Mouse (Mus musculus): ENCODE measurements around the gene Trak1.

The Trak1 gene

DNA sequence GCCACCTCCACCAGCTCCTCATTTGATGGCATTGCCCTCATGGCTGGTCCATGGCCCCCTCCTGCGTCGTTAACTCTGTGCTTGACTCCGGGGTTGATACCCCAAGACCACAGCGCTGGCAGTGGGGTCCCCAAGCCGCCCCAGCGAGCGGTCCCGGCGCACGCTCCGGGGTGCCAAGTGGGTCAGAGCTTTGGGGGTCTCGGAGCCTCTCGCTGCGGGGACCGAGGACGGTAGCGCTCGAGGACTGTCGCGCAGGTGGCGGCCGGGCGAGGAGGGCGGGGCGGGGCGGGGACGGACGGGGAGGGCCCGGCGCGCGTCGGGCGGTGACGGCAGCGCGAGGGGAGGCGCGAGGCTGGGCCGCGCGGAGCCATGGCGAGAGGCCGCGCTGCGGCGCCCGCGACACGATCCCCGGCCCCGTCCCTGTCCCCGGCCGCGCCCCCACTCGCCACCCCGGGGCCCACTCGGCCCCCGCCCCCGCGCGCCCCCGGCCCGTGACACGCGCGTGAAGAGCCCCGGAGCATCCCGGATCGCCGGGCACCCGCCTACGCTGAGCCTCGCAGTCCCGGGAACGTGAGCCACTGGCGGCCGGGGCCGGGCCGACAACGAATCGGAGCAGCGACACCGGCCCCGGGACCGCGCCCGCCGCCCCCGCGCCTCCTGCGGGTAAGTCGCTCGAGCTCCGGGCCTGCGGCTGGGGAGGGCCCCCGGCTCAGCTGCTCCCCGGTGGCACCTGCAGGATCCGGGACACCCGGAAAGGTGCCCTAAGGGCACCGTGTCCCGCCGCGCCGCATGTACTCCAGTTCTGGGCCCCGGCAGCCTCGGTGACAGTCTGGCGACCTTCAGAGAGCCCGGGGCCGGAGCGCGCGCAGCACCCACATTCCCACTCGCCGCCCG is at the start of gene Trak1:
Gene Trak1, plus strand, starts transcription at position 332 of the 894 bp plus-strand sequence.
- peak; percentile 55 to 59 for DNase-seq

DNA sequence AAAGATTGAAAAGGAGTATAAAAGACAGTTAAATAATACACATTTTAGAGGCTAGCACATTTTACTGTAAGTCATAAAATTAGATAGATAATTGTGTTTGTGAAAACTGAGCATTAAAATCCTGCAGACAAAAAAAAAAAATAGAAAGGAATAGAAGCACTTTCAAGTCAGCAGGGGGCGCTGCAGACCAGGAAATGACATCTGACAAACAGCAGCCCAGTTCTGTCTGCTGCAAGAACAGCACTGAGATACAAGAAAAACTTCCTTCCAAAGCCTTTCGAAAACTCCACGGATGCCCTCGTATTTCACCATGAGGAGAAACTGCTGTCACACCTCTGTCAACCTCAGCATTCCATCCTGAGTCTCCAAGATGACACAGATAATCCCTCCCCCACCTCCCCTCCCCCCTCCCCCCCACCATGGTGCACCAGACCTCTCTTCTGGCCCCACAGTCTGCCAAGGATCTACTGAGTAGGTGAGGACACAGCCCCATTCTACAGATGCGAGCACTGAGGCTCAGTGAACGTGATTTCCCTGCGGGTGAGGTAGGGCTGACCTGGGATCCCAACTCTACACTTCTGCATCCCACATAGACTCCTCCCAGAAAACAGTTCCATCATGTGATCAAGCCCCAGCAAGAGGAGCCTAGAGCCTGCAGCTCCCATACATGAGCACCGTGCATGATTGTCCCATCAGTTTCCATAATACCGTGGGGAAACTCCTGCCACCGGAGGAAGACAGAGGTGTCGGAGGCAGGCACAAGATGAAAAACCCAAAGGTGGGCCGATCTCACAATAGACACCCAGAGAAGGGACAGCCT is 49.1 kb upstream of the Trak1 start:
- DNase-seq, result peak; percentile 33 to 40

DNA sequence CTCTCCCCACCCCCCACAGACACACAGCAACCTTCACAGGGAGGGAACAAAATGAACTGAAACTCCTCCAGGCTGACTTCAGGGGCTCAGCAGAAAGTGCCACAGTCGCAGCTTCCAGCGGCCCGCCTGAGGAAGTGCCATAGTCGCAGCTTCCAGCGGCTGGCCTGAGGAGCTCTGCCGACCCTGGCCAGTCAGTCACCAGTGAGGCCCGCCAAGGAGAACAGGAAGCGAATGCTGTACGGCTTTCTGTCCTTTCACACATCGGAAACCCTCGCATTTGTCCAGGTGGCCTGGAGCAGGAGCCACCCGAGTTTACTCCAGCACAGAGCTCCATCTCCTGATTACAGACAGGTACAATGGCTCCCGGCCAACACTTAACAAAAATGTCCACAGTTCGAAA is 47.5 kb upstream of the Trak1 start:
- peak in 1 of 2 experiments; percentile 2 for DNase-seq

DNA sequence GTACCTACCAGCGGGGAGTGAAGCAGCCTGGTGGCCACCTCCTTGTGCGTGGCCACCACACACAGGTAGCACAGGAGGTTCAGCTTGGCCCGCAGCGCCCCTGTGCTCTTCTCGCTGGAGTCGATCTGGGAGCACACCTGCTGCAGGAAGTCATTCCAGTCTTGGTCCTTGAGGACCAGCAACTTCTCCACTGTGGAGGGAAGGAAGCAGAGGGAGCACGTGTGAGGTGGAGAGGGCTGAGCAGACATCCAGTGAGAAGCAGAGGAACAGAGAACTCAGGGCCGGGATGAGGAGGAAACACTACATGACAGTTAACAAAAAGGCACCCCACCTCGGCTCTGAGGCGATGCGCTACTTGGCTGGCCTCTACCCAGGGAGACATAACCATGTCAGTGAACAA is 46.4 kb upstream of the Trak1 start:
- DNase-seq, result no peak

DNA sequence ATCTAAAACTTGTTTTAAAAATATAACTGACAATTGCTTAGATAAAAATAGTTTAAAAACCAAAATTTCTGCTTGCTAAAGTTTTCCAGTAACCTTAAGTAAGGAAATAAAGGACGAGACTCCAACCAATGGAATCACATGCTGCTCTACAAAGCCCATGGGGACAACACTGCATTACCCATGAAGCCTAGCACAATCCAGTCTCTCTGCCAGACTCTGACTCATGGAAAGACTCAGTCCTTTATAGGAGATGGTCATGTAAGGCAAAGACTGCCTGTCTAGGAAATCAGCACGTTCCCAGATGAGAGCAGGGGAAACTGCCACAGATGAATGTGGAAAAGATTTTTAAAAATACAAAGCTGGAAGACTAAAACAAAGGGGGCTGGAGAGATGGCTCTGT is 43.3 kb upstream of the Trak1 start:
- DNase-seq, result no peak

DNA sequence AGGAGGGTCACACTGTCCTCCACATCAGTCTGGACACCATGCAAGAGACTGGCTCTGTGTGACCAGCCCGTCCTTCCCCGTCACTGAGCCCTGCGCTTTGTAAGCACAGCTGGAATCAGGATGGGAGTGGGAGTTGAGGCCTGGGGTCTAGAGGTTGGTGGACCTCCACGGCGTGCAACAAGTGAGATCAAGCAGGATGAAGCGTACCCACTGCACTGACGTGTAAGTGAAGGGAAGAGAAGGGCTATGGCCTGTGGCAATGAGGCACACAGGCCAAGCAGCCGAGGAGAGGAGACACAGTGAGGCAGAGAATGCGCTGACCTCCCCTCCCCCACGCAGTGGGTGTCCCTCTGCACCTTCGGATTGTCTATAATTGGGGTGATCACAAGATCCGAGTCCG is 42.5 kb upstream of the Trak1 start:
- DNase-seq, result no peak

DNA sequence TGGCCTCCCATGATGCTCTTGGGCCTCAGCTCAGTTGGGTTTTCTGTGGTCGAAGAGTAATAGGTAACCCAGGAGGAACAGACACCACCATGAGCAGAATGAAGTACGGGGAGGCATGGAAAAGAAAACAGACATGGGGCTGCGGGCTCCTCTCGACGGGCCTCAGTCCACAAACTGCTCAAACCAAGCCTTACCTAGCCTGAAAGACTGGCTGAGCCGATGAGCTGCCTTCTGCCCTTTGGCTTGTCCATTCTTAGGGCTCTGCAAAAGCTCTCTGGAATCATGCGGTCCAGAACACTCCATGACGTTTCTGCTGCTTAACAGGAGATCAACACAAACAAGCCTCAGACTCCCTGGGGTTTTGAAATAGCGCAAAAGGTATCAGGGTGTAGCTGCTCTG is 40.2 kb upstream of the Trak1 start:
- no peak for DNase-seq

DNA sequence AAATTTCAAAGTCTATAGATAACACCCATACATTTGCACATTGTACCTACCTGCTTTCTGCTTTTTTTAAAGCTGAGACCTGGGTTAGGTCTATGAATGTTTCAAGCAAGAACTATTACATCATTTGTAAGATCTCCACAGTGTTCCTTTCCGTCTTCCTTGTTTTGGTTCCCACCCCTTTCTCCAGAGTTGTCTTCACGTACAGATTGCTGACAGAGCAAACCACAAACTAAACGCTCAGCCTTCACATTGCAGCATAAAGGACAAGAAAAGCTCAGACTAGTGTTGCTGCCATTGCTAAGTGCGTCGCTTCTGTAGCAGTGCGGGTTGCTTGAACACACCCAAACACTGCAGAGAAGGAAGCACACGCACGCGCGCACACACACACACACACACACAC is 32.0 kb upstream of the Trak1 start:
- no peak for DNase-seq

DNA sequence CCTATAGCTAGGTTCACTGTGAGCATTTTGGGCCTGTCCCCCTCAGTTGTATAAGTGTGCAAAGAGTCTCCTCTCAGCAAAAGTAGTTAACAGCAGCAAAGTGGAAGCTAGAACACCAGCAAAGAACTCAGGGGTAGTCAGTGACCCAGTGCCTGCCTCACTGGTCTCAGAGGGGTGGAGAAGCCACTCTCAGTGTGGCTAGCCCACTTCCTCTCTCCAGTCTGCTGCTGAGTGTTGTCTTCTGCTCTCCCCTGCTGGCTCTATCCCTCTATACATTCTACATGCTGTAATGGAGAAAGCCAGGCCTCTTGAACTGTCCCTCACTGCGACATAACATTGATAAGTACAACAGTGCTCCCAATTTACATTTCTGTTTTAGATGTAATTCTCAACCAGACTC is 26.2 kb upstream of the Trak1 start:
- DNase-seq, result no peak

DNA sequence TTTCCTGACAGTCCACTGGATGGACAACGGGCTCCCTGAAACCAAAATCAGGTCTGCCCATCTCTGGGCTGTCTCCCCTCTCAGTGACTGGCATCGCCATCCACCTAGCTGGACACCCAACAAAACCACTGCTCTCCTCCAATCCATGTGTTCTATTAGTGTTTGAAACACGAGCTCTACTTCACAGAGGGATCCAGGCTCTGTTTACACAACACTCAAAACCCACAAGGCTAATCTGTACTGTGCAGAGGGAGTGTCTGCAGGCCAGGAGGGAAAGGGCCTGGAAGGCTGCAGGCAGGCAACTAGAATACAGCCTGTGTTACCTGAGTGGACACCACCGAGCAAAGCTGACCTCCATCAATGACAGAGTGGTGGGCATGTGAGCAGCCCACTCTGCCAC is 25.7 kb upstream of the Trak1 start:
- no peak for DNase-seq

DNA sequence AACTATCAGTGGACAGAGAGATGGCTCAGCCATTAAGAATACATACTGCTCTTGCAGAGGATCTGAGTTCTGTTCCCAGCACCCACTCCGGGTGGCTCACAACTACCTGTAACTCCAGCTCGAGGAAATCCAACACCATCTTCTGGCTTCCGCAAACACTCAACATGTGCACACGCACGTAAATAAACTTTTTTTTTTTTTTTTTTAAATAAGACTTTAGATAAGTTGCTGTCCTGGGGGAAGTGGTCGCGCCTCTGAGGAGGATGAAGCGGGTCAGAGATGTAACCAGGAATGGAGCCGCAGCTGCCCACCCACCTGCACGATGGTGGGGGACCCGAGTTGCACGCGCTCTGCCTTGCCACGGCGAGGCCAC is 20.6 kb upstream of the Trak1 start:
- no peak for DNase-seq

DNA sequence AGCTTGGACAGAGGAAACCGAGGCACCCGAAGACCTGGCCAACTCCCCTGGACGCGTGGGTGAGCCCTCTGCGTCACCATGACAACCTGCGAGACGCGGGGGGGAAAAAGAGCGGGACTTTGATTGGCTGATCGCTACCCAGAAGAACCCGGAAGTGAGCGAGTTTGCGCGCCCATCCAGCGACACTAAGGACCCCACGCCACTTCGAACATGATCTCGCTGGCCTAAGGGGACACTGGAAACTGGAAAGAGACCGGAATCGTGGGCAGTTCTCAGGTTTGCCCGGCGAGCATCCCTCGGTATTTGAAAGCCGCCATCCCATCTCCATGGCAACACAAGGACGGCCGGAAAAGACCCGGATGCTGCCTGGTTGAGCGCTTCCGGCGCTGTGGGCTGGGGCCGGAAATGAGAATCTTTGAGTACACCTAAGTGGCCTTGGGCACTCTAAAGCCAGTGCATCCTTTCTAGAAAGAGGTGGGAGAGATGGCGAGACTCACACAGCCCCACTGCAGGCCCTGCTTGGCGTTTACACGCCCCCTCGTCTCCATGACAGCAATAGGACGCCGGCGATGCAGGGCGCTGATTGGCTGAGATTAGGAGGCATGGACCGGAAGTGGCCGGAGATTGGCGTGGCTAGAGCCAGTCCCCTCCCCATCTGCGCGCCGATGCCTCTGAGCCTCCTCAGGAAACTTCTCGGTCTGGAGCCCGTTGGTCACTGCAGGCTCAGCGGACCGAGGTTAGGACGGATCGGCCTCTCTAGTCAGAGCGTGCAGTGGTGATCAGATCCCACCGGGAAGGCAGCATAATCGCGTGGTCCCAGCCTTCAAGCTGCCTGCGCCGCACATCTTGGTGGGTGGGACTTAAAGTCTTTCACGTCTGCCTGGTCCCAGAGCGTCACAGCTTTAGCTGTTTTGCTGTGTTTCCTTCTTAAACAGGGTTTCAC is 19.9 kb upstream of the Trak1 start, which contains the start of gene Ulk4:
Gene Ulk4, minus strand, starts transcription at position 80 of the 943 bp plus-strand sequence.
- peak; percentile 75 to 80 for DNase-seq

DNA sequence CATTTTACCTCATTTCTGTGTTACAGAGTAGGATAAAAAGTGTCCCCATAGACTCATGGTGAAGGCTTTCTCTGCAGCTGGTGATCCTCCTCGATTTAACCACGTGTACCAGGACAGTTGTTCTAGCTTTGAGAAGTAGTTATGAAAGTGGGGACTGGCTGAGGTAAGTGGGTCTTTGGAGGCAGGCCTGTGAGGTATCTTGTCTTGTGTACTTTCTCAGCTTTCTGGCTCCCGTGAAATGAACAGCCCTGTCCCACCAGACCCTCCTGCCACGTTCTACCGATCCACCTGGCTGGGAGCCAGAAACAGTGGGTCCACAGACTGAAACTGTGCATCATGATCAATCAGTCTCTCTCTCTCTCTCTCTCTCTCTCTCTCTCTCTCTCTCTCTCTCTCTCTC is 18.1 kb upstream of the Trak1 start:
- DNase-seq, result no peak

DNA sequence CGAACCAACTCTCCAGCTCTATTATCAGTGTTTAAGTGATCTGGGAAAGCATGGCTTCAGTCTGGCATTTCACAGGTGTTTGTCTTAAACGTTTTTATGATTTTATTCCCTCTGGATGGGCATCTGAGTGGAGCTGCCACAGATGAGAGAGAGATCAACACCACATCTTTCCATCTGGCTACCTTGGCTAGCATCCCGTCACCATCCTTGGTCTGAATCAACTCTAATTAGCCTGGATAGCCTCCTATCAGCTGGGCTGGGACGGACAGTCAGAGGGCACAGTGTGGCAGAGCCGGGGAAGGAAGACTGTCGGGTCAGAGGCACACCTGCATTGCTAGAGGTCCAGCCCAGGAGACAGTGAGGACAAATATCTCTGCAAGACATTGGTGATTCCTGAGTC is 15.4 kb upstream of the Trak1 start:
- no peak for DNase-seq

DNA sequence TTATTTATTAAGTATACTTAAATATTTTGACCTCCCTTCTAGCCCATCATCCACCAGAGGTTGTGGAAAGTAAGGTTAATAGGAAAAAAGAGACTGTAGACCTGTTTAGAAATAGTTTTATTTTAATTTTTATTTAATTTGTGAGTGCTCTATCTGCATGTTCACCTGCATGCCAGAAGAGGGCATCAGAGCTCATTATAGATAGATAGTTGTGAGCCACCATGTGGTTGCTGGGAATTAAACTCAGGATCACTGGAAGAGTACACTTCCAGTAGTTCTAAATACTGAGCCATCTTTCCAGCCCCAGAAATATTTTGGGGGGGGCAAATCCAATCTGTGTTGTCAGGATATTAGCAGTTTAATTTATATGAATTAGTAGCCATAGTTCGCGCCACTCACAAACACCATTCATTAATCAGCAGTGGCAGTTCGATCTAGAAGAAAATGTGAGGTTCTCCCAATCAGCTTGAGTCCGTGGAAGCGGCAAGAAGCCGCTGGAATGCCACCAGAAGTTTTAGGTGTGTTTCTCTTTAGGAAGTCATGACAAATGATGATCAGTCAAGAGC is 13.6 kb upstream of the Trak1 start:
- no peak for DNase-seq

DNA sequence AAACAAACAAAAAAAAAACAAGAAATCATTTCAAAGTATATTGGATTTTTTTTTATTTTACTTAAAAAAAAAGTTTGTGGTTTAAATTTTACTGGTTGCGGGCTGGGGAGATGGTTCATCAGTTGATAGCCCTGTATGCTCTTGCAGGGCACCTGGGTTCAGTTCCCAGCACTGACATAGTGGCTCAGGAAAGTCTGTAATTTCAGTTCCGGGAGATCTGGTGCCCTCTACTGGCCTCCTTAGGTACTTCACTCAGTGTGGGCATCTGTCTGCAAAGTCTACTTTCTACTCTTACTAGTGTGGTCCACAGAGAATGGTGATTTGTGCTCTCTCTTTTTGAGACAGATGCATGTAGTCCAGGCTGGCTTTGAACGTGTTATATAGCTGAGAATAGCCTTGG is 12.9 kb upstream of the Trak1 start:
- DNase-seq, result no peak

DNA sequence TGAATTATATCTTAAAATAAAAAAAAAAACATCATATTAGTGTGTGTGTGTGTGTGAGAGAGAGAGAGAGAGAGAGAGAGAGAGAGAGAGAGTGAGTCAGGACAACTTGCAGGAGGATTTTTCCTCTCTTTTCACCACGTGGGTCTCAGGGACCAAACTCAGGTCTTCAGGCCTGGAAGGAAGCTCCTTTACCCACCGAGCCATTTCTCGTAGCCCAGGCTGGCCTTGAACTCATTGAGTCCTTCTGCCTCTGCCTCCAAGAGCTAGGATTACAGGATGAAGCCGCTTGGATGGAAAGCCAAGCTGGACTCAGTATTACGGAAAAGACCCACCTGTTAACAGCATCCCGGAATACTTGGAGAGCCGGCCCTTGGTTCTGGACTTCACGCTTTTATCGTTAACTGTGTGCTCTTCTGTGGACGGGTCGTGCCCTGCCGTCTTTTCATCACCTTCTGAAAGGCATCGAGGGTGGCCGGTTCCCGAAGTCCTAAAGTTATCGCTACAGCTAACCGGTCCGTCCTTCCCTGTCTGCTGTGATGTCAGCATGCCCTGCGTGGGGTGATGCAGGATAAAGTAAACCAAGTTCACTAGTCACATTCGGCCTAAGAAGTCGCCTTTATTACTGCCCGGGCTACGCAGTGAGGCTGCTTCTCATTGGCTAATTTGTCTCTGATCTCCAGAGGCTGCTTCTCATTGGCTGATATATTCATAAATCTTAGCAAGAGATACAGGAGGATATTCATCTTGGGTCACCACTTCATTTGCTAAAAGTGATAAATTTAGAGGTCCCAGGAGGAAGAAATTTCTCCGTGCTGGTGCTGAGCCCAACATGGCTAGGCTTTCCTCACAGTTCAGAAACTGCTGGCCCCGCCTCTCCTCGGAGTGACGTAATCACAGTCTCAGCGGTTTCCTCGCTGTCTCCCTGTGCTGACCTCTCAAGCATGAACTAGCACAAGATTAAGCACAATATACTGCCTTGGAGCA is 11.7 kb upstream of the Trak1 start:
- DNase-seq, result peak in 1 of 2 experiments; percentile 44

DNA sequence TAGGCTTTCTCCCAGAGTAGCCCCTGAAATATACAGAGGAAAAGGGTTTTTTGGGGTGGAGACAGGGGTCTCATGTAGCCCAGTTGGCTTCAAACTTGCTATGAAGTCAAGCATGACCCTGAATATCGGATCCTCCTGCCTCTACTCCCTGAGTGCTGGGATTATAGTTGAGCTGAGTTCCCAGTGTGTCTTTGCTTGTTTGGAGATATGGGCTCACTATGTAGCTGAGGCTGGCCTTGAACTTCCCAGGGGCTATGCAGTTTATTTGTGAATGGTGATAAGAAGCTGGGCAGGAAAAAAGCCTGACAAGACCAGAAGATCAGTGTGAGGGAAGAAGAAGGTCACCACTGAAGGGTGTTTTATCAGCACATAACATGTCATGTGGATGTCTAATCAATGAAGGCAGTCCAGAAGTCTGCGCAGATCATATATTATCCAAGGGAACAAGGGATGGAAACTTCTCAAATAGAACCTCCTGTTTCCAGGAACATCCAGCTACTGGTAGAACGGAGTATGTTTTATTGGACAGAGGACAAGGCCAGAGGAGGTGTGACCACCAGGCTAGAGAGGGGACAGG is 10.9 kb upstream of the Trak1 start:
- no peak for DNase-seq

DNA sequence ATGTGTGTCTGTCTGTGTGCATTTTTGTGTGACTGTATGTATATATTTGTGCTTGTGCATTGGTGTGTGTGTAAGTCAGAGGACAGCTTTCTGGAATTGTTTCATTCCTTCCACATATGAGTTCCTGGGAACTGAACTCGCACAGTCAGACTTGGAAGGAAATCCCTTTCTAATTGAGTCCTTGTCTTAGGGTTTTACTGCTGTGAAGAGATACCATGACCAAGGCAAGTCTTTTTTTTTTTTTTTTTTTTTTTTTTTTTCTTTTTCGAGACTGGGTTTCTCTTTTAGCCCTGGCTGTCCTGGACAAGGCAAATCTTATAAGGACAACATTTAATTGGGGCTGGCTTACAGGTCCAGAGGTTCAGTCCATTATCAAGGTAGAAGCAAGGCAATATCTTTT is 6.0 kb upstream of the Trak1 start:
- DNase-seq, result no peak

DNA sequence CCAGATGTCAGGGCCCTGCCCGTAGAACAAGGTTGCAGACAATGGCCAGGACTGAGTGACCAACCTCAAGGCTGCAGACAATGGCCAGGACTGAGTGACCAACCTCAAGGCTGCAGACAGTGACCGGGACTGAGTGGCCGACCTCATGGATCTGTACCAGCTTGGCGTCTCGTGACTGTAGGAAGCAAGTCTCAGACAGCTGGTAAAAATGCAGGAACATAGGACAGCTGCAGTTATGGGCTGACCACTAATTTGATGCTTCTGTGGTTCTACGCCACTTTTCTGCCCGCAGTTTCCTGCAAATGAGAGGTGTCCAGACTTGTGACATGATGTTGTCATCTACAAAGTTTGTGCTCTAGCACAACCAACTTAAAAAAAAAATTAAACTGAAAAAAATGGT is 4.1 kb upstream of the Trak1 start:
- DNase-seq, result no peak

DNA sequence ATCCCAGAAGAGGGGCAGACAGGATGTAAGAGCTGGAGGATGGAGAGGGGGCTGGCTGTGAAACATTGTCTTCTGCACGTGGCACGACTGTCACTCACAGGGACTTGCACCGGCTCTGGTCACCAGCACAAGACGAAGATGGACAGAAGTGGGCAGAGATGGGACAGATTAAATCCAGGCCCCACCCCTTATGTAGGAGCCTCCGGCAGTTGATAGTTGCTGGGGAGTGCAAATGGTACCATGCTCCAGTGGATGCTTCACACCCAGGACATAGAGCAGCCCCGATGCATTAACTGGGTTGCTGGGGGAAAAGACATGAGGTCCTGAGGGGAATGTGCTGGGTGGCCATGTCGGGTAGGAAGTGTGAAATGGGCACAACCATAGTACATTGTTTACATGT is 2.1 kb upstream of the Trak1 start:
- no peak for DNase-seq

All from thymus, adult 18-20 months (tissue).